Mouse (Mus musculus) liver, adult 2 months (tissue): ENCODE results near the gene Gm9936.

Experiments
- CTCF ChIP-seq: fragments of 200-500 bp; IDR thresholded peaks from 2 replicates; pipeline ENCODE4 v1.5.1; 2011; ENCODE audit warnings: low read depth, low read length, control low read depth
- POLR2A ChIP-seq: fragments of 200-500 bp; IDR thresholded peaks from 2 replicates; pipeline ENCODE4 v1.6.1; 2011; ENCODE audit warnings: low read length, control low read depth; ENCODE audit not compliant: insufficient read depth; ENCODE audit errors: extremely low read depth

- TF ChIP-seq CTCF (no peak), POLR2A (no peak)
Measured at GRCm38 (mm10) chr5:114818124-114818523, 40.4 kb downstream of the Gm9936 start.
